Mouse (Mus musculus) adrenal gland, postnatal 36 days (tissue): ENCODE data around the gene Col4a3bp. TPM values are rescaled to one million over a fixed set of nuclear protein-coding genes. Genes with fewer than 3 reads are reported as not detected.

Experiments used
- DNase-seq, 2 experiments: peaks; one replicate each; pipeline ENCODE4 v3.0.0; 2021; ENCODE audit warnings: mixed read lengths in 1 of 2
- long read RNA-seq, 2 experiments: library from polyadenylated mRNA; stranded (forward); transcript quantifications; one replicate each; pipeline ENCODE4 v2.0.0; 2021; ENCODE audit warnings: borderline sequencing depth in 2 of 2
- total RNA-seq, 2 experiments: library from RNA; stranded (reverse); gene quantifications; 2 replicates each; pipeline ENCODE4 v1.2.3; 2021

The Col4a3bp gene
- total RNA-seq: 100 to 1,000 TPM in 1 of 2 experiments, 10 to 100 TPM in 1; 84.4 to 113 TPM
- long read RNA-seq, experiment 1, full-length matches to known transcripts: 19 of 45 reads
- long read RNA-seq, experiment 1, partial matches to known transcripts: 5 of 45 reads
- long read RNA-seq, experiment 1, other reads (novel, unspliced or antisense): 21 of 45 reads
- long read RNA-seq, experiment 2, full-length matches to known transcripts: 2 of 2 reads
- long read RNA-seq, experiment 2, partial matches to known transcripts: 0 of 2 reads
- long read RNA-seq, experiment 2, other reads (novel, unspliced or antisense): 0 of 2 reads

- DNase-seq: peak; percentile 98 to 99
These were observed at the start of gene Col4a3bp, which contains the start of gene Polk for GRCm38 (mm10) chr13:96542081-96542889. TSS of gene Col4a3bp (plus strand) at chr13:96542618. TSS of gene Polk (minus strand) at chr13:96542579.

GRCm38 (mm10) chr13:96496630-96497029 lies 45.8 kb upstream of the Col4a3bp start:
- no peak for DNase-seq

GRCm38 (mm10) chr13:96499891-96500290 lies 42.5 kb upstream of the Col4a3bp start:
- no peak for DNase-seq

GRCm38 (mm10) chr13:96505661-96506060 lies 36.8 kb upstream of the Col4a3bp start:
- DNase-seq: peak in 1 of 2 experiments; percentile 47

- no peak for DNase-seq
These were observed 36.1 kb upstream of the Col4a3bp start for GRCm38 (mm10) chr13:96506313-96506712.

GRCm38 (mm10) chr13:96507541-96507940 lies 34.9 kb upstream of the Col4a3bp start:
- DNase-seq: no peak

- peak; percentile 51 to 54 for DNase-seq
These were observed 31.8 kb upstream of the Col4a3bp start for GRCm38 (mm10) chr13:96510635-96511034.

- DNase-seq: no peak
These were observed 31.2 kb upstream of the Col4a3bp start for GRCm38 (mm10) chr13:96511262-96511661.

GRCm38 (mm10) chr13:96511893-96512292 lies 30.5 kb upstream of the Col4a3bp start:
- DNase-seq: peak in 1 of 2 experiments; percentile 16

- DNase-seq: no peak
These were observed 28.1 kb upstream of the Col4a3bp start for GRCm38 (mm10) chr13:96514154-96514942.

- DNase-seq: no peak
These were observed 26.2 kb upstream of the Col4a3bp start for GRCm38 (mm10) chr13:96516249-96516648.

- no peak for DNase-seq
These were observed 25.1 kb upstream of the Col4a3bp start for GRCm38 (mm10) chr13:96517335-96517734.

GRCm38 (mm10) chr13:96521294-96521693 lies 21.1 kb upstream of the Col4a3bp start:
- no peak for DNase-seq

GRCm38 (mm10) chr13:96527022-96527421 lies 15.4 kb upstream of the Col4a3bp start:
- DNase-seq: no peak

- DNase-seq: no peak
These were observed 14.6 kb upstream of the Col4a3bp start for GRCm38 (mm10) chr13:96527856-96528255.

GRCm38 (mm10) chr13:96528776-96529175 lies 13.6 kb upstream of the Col4a3bp start:
- no peak for DNase-seq

- no peak for DNase-seq
These were observed 12.9 kb upstream of the Col4a3bp start for GRCm38 (mm10) chr13:96529542-96529941.

- DNase-seq: no peak
These were observed 12.4 kb upstream of the Col4a3bp start for GRCm38 (mm10) chr13:96530064-96530463.

GRCm38 (mm10) chr13:96532176-96532575 lies 10.2 kb upstream of the Col4a3bp start:
- no peak for DNase-seq

- DNase-seq: no peak
These were observed 8.7 kb upstream of the Col4a3bp start for GRCm38 (mm10) chr13:96533742-96534141.

GRCm38 (mm10) chr13:96536821-96537572 lies 5.4 kb upstream of the Col4a3bp start:
- DNase-seq: no peak

GRCm38 (mm10) chr13:96538103-96538502 lies 4.3 kb upstream of the Col4a3bp start:
- no peak for DNase-seq
